Mouse (Mus musculus): ENCODE measurements around the gene Trappc3. TPM values are rescaled to one million over a fixed set of nuclear protein-coding genes. Genes with fewer than 3 reads are reported as not detected.

Trappc3 gene
- polyA plus RNA-seq, 1 experiment from 2014 or later: 160 TPM

GRCm38 (mm10) chr4:126253637-126254272, 8.4 kb upstream of the Trappc3 start:
- H3K4me3 ChIP-seq: peak overlapping the region; percentile 100
- no peak for ATAC-seq (ENCODE audit: low read depth)
- H3K36me3 ChIP-seq: 0 out of 2 replicates have a peak, but pooled peaks cover 13% of the 10 kb centered on the region
- no peaks in the 10 kb centered on the region for H3K9me3 ChIP-seq
- H3K27ac ChIP-seq (replicated peaks): no peak overlapping the region
- peaks cover 80% of the 10 kb centered on the region for H3K4me1 ChIP-seq (replicated peaks)
- 65% methylated on average over 14 of the region's 14 CpGs for WGBS
- peak overlapping the region; percentile 99 for H3K4me2 ChIP-seq
- H3K27me3 ChIP-seq: no peaks in the 10 kb centered on the region
- H3K9ac ChIP-seq: peak overlapping the region; percentile 99

GRCm38 (mm10) chr4:126254315-126255112, 7.6 kb upstream of the Trappc3 start:
- ATAC-seq (ENCODE audit: low read depth): peak; percentile 1; the same call in 1 of the 2 replicates
- Histone ChIP-seq H3K4me1 (replicated peaks) (peaks cover 80% of the 10 kb centered on the region), H3K27me3 (no peaks in the 10 kb centered on the region), H3K9ac (peak overlapping the region; percentile 99), H3K4me2 (peak overlapping the region; percentile 99), H3K27ac (replicated peaks) (peak overlapping the region; percentile 96), H3K4me3 (peak overlapping the region; percentile 100), H3K9me3 (no peaks in the 10 kb centered on the region), H3K36me3 (0 out of 2 replicates have a peak, but pooled peaks cover 13% of the 10 kb centered on the region)
- 13% methylated on average over 9 of the region's 9 CpGs for WGBS

- under 1% methylated on average over 45 of the region's 50 CpGs for WGBS
- Histone ChIP-seq H3K9me3 (no peaks in the 10 kb centered on the region), H3K4me3 (peak overlapping the region; percentile 100), H3K4me1 (replicated peaks) (peaks cover 81% of the 10 kb centered on the region), H3K36me3 (0 out of 2 replicates have a peak, but pooled peaks cover 12% of the 10 kb centered on the region), H3K9ac (peak overlapping the region; percentile 99), H3K27me3 (no peaks in the 10 kb centered on the region), H3K27ac (replicated peaks) (peak overlapping the region; percentile 96), H3K4me2 (peak overlapping the region; percentile 99)
- peak; percentile 23 for ATAC-seq (ENCODE audit: low read depth)
Measured at GRCm38 (mm10) chr4:126255113-126256001, 6.8 kb upstream of the Trappc3 start.

- Histone ChIP-seq H3K4me2 (peak within 1 kb of the TSS; percentile 99), H3K36me3 (0 out of 2 replicates have a peak, but pooled peaks cover 6% of the 10 kb centered on the region), H3K4me1 (replicated peaks) (peaks cover 81% of the 10 kb centered on the region), H3K27ac (replicated peaks) (peak within 1 kb of the TSS; percentile 96), H3K27me3 (no peaks in the 10 kb centered on the region), H3K4me3 (peak within 1 kb of the TSS; percentile 100), H3K9ac (peak within 1 kb of the TSS; percentile 99), H3K9me3 (no peaks in the 10 kb centered on the region)
- WGBS: under 1% methylated on average over 54 of the region's 59 CpGs
- peak; percentile 84 for ATAC-seq (ENCODE audit: low read depth)
Measured at GRCm38 (mm10) chr4:126256131-126256791, 5.9 kb upstream of the Trappc3 start, which contains the start of gene Map7d1. Map7d1 (minus strand) TSS chr4:126256343.

GRCm38 (mm10) chr4:126256967-126257881, 4.9 kb upstream of the Trappc3 start:
- Histone ChIP-seq H3K9me3 (no peaks in the 10 kb centered on the region), H3K36me3 (no peaks in the 10 kb centered on the region), H3K4me1 (replicated peaks) (peaks cover 78% of the 10 kb centered on the region), H3K27ac (replicated peaks) (peak overlapping the region; percentile 96), H3K9ac (peak overlapping the region; percentile 99), H3K4me2 (peak overlapping the region; percentile 99), H3K27me3 (no peaks in the 10 kb centered on the region), H3K4me3 (peak overlapping the region; percentile 100)
- no peak; the same call in 1 of the 2 replicates for ATAC-seq (ENCODE audit: low read depth)
- 2% methylated on average over 26 of the region's 26 CpGs for WGBS

- no peak for ATAC-seq (ENCODE audit: low read depth)
- no peaks in the 10 kb centered on the region for H3K9me3 ChIP-seq
- no peaks in the 10 kb centered on the region for H3K27me3 ChIP-seq
- H3K4me2 ChIP-seq: peak overlapping the region; percentile 41
- H3K9ac ChIP-seq: no peak overlapping the region
- H3K36me3 ChIP-seq: 0 out of 2 replicates have a peak, but pooled peaks cover 2% of the 10 kb centered on the region
- peaks cover 75% of the 10 kb centered on the region for H3K4me1 ChIP-seq (replicated peaks)
- WGBS: 23% methylated on average over 3 of the region's 3 CpGs
- H3K27ac ChIP-seq (replicated peaks): peak overlapping the region; percentile 81
- no peak overlapping the region for H3K4me3 ChIP-seq
Measured at GRCm38 (mm10) chr4:126259063-126259462, 3.1 kb upstream of the Trappc3 start.

- WGBS: under 1% methylated on average over 15 of the region's 15 CpGs
- Histone ChIP-seq H3K4me3 (peak overlapping the region; percentile 12; the same call in 1 of the 2 replicates), H3K9me3 (no peaks in the 10 kb centered on the region), H3K9ac (peak overlapping the region; percentile 47; the same call in 1 of the 2 replicates), H3K27me3 (no peaks in the 10 kb centered on the region), H3K27ac (replicated peaks) (peak overlapping the region; percentile 81), H3K4me2 (peak overlapping the region; percentile 41), H3K36me3 (0 out of 2 replicates have a peak, but pooled peaks cover 2% of the 10 kb centered on the region), H3K4me1 (replicated peaks) (peaks cover 75% of the 10 kb centered on the region)
- no peak for ATAC-seq (ENCODE audit: low read depth)
Measured at GRCm38 (mm10) chr4:126259523-126260160, 2.5 kb upstream of the Trappc3 start.

- WGBS: 8% methylated on average over 10 of the region's 10 CpGs
- peak overlapping the region; percentile 41 for H3K4me2 ChIP-seq
- H3K9me3 ChIP-seq: no peaks in the 10 kb centered on the region
- H3K4me1 ChIP-seq (replicated peaks): peaks cover 71% of the 10 kb centered on the region
- peak overlapping the region; percentile 17; the same call in 1 of the 2 replicates for H3K9ac ChIP-seq
- H3K27me3 ChIP-seq: no peaks in the 10 kb centered on the region
- ATAC-seq (ENCODE audit: low read depth): no peak
- H3K4me3 ChIP-seq: no peak overlapping the region
- 0 out of 2 replicates have a peak, but pooled peaks cover 2% of the 10 kb centered on the region for H3K36me3 ChIP-seq
- H3K27ac ChIP-seq (replicated peaks): peak overlapping the region; percentile 81
Measured at GRCm38 (mm10) chr4:126260520-126261201, 1.5 kb upstream of the Trappc3 start.

GRCm38 (mm10) chr4:126261266-126261665, 859 bp upstream of the Trappc3 start:
- peak overlapping the region; percentile 17; the same call in 1 of the 2 replicates for H3K9ac ChIP-seq
- WGBS: 76% methylated on average over 6 of the region's 6 CpGs
- H3K4me2 ChIP-seq: peak overlapping the region; percentile 41
- H3K9me3 ChIP-seq: no peaks in the 10 kb centered on the region
- no peaks in the 10 kb centered on the region for H3K27me3 ChIP-seq
- H3K36me3 ChIP-seq: 0 out of 2 replicates have a peak, but pooled peaks cover 2% of the 10 kb centered on the region
- H3K27ac ChIP-seq (replicated peaks): peak overlapping the region; percentile 81; the same call in 1 of the 2 replicates
- H3K4me3 ChIP-seq: no peak overlapping the region
- peaks cover 71% of the 10 kb centered on the region for H3K4me1 ChIP-seq (replicated peaks)
- ATAC-seq (ENCODE audit: low read depth): no peak

Measured in neural tube, embryonic 13.5 days (tissue).